Mouse (Mus musculus) testis, adult 2 months (tissue): ENCODE results near the gene Akap2.

ENCODE experiments used
- CTCF ChIP-seq: fragments of 200-500 bp; IDR thresholded peaks from 2 replicates; pipeline ENCODE4 v1.5.1; 2012; ENCODE audit warnings: low read depth, mild to moderate bottlenecking, inconsistent platforms, low read length, moderate library complexity; ENCODE audit not compliant: control insufficient read depth, insufficient read depth, insufficient replicate concordance
- POLR2A ChIP-seq: fragments of 200-500 bp; IDR thresholded peaks from 2 replicates; pipeline ENCODE4 v1.6.1; 2012; ENCODE audit warnings: low read depth, mild to moderate bottlenecking, inconsistent platforms, low read length, moderate library complexity; ENCODE audit not compliant: control insufficient read depth

DNA sequence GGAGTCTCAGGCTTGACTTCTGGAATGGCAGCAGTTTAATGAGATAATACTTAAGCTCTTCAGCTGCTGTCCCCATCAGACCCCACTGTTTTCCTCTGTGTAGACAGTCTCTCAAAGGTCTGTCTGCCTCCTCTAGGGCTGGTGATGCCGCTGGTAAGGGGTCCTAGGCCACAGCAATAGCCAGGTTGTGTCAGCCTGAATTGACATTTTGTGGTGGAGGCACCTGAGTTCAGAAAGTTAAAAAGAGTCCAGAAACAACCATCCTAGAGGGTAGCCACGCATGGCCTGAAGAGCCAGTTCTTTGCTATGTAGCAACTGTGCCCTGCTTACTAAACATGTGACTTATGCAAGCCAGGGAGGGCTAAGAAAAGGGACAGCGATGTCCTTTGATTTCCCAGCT, 130.2 kb downstream of the Akap2 start:
- no peak for TF ChIP-seq POLR2A
- TF ChIP-seq CTCF = no peak
